Mouse (Mus musculus) small intestine, adult 2 months (tissue): ENCODE results near the gene Parp9. TPM values are rescaled to one million over a fixed set of nuclear protein-coding genes. Genes with fewer than 3 reads are reported as not detected.

Source experiments
- H3K27ac ChIP-seq: fragments of 200-500 bp; 2 replicates; pipeline ENCODE4 v1.5.1; 2012; ENCODE audit warnings: low read depth, low read length, control low read depth, inconsistent platforms; ENCODE audit not compliant: insufficient read depth
- H3K27me3 ChIP-seq: fragments of 200-500 bp; 2 replicates; pipeline ENCODE4 v1.6.1; 2012; ENCODE audit warnings: mild to moderate bottlenecking, moderate library complexity, low read length, inconsistent platforms; ENCODE audit not compliant: control insufficient read depth, insufficient read depth
- H3K36me3 ChIP-seq: fragments of 200-500 bp; 2 replicates; pipeline ENCODE4 v1.6.1; 2012; ENCODE audit warnings: mild to moderate bottlenecking, low read length, control low read depth, inconsistent platforms; ENCODE audit not compliant: control insufficient read depth, insufficient read depth
- H3K4me1 ChIP-seq: fragments of 200-500 bp; 2 replicates; pipeline ENCODE4 v1.6.1; 2012; ENCODE audit warnings: low read length, inconsistent platforms, mixed read lengths; ENCODE audit not compliant: control insufficient read depth, insufficient read depth, insufficient read length
- H3K4me3 ChIP-seq: fragments of 200-500 bp; 2 replicates; pipeline ENCODE4 v1.5.1; 2012; ENCODE audit warnings: low read depth, mild to moderate bottlenecking, control low read depth, inconsistent platforms, low read length, moderate library complexity
- CTCF ChIP-seq: fragments of 200-500 bp; IDR thresholded peaks from 2 replicates; pipeline ENCODE4 v1.5.1; 2012; ENCODE audit warnings: low read depth, mild to moderate bottlenecking, control low read depth, inconsistent platforms, low read length, moderate library complexity, mixed read lengths; ENCODE audit not compliant: insufficient replicate concordance, insufficient read length; ENCODE audit errors: extremely low read depth
- POLR2A ChIP-seq: fragments of 200-500 bp; IDR thresholded peaks from 2 replicates; pipeline ENCODE4 v1.6.1; 2012; ENCODE audit warnings: low read depth, mild to moderate bottlenecking, control low read depth, inconsistent platforms, low read length, moderate library complexity
- WGBS: fragments of 180-500 bp; shearing (Covaris S2); methylation state at CpG from one replicate; pipeline ENCODE4 v1.1.7; 2018; 5-methylcytosine and 5-hydroxymethylcytosine counted together
- polyA plus RNA-seq: library from polyadenylated mRNA; depleted of rRNA; stranded (reverse); fragments of >200 nt; gene quantifications from 2 replicates; pipeline ENCODE4 v1.2.3, GENCODE M21; 2012

Gene Parp9
- polyA plus RNA-seq, 1 experiment = 7.6 TPM

GRCm38 (mm10) chr16:35981363-35981821 lies 43.1 kb downstream of the Parp9 start:
- TF ChIP-seq POLR2A (no peak), CTCF (no peak)
- H3K36me3 ChIP-seq = no peaks in the 10 kb centered on the region
- no peak overlapping the region for H3K27ac ChIP-seq
- peaks cover 2% of the 10 kb centered on the region; the same call in 1 of the 2 replicates for H3K4me1 ChIP-seq
- WGBS = 51% methylated on average over 19 of the region's 19 CpGs
- no peak overlapping the region for H3K4me3 ChIP-seq
- H3K27me3 ChIP-seq = no peaks in the 10 kb centered on the region

GRCm38 (mm10) chr16:35982506-35982901 lies 44.2 kb downstream of the Parp9 start:
- peaks cover 2% of the 10 kb centered on the region; the same call in 1 of the 2 replicates for H3K4me1 ChIP-seq
- H3K4me3 ChIP-seq = no peak overlapping the region; the same call in 1 of the 2 replicates
- H3K27me3 ChIP-seq = no peaks in the 10 kb centered on the region
- 4% methylated on average over 15 of the region's 15 CpGs for WGBS
- H3K36me3 ChIP-seq = no peaks in the 10 kb centered on the region
- TF ChIP-seq CTCF (no peak), POLR2A (no peak)
- no peak overlapping the region for H3K27ac ChIP-seq

DNA sequence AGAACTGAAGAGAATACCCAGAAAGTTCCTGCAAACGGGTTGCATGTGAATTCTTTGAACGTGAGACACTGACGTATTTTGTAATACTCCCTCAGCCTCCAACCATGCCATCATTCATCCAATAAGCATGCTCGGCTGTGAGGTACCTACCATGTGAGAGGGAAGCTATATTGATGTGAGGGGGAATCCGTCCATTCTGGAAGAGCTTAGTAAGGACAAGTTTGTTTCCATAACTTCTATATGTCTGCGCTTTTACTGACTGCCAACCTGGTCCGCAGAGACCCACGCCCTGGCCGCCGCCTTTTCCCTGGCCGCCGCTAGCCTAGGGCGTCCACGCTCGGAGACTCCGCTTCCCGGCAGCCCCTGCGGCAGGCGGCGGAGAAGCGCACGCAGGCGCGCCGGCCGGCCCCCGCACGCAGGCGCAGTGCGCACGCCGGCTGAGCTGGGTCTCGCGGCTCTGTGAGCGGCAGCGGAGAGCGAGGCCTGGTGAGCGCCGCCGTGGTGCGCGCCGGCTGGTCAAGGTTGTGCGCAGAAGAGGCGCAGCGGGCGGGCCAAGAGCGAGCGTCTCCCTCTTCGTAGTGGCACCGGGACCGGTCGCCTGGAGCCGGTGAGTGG lies 44.7 kb downstream of the Parp9 start:
- no peaks in the 10 kb centered on the region for H3K36me3 ChIP-seq
- H3K4me1 ChIP-seq = peaks cover 2% of the 10 kb centered on the region; the same call in 1 of the 2 replicates
- WGBS = 1% methylated on average over 54 of the region's 54 CpGs
- H3K4me3 ChIP-seq = peak overlapping the region; percentile 97
- H3K27me3 ChIP-seq = no peaks in the 10 kb centered on the region
- peak overlapping the region; percentile 92 for H3K27ac ChIP-seq
- TF ChIP-seq POLR2A = peak; percentile 94
- no peak for TF ChIP-seq CTCF

DNA sequence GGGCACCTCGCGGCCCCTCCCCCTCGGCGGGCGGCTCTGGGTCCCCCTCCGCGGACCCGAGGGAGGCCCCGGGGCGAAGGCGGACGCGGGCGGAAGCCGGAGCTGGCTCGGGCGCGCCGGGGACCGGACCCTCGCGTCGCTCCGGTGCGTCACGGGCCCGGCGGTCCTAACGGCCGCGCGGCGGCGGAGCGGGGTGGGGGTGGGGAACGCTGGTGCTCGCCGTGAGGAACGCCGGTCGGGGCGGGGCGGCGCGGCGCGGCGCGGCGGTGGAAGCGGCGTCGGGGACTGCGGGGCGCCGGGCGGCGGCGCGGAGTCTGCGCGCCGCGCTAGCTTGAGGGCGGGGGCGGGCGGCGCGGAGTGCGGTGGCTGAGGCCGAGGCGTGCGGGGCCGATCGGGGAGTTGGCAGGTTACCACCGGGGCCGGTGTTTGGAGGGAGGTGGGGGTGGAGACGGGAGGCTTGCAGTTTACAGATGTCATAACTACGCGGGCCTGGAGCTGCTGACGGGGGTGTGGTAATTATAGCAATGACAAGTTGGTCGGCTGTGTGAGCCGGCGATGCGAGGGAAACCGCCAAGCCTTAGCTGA lies 45.3 kb downstream of the Parp9 start:
- Histone ChIP-seq H3K27ac (peak overlapping the region; percentile 92), H3K4me1 (peaks cover 2% of the 10 kb centered on the region; the same call in 1 of the 2 replicates), H3K4me3 (peak overlapping the region; percentile 97), H3K36me3 (no peaks in the 10 kb centered on the region), H3K27me3 (no peaks in the 10 kb centered on the region)
- TF ChIP-seq CTCF (no peak), POLR2A (no peak)
- WGBS = under 1% methylated on average over 82 of the region's 86 CpGs

GRCm38 (mm10) chr16:35984471-35984870 lies 46.2 kb downstream of the Parp9 start:
- H3K4me3 ChIP-seq = peak overlapping the region; percentile 10; the same call in 1 of the 2 replicates
- WGBS = 24% methylated on average over 3 of the region's 3 CpGs

GRCm38 (mm10) chr16:35987930-35988329 lies 49.7 kb downstream of the Parp9 start:
- 39% methylated on average over 1 of the region's 1 CpGs for WGBS
- Histone ChIP-seq H3K27ac (no peak overlapping the region), H3K4me1 (peaks cover 2% of the 10 kb centered on the region; the same call in 1 of the 2 replicates), H3K27me3 (no peaks in the 10 kb centered on the region), H3K4me3 (no peak overlapping the region), H3K36me3 (no peaks in the 10 kb centered on the region)
- TF ChIP-seq CTCF = no peak
- no peak for TF ChIP-seq POLR2A

More at GRCm38 (mm10) chr16:35984471-35984870, 46.2 kb downstream of the Parp9 start:
- no peak overlapping the region for H3K27ac ChIP-seq
- H3K36me3 ChIP-seq = no peaks in the 10 kb centered on the region
- H3K27me3 ChIP-seq = no peaks in the 10 kb centered on the region
- no peak for TF ChIP-seq CTCF
- no peak for TF ChIP-seq POLR2A
- H3K4me1 ChIP-seq = peaks cover 2% of the 10 kb centered on the region; the same call in 1 of the 2 replicates

DNA sequence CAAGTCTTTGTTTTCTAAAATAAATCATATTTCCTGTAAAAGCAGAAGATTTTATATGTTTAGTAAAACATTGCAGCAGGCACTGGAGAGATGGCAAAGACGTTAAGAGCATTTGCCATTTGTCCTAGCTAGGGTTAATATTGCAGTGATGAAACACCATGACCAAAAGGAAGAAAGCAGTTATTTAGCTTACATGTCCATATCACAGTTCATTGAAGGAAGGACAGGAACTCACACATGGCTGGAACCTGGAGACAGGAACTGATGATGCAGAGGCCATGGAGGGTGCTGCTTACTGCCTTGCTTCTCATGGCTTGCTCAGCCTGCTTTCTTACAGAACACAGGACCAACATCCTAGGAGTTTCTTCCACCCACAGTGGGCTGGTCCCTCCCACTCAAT lies 54.1 kb downstream of the Parp9 start:
- WGBS = 64% methylated on average over 1 of the region's 1 CpGs

More for the DNA sequence above, 54.1 kb downstream of the Parp9 start:
- no peaks in the 10 kb centered on the region for H3K36me3 ChIP-seq
- TF ChIP-seq POLR2A (no peak), CTCF (no peak)
- no peaks in the 10 kb centered on the region for H3K27me3 ChIP-seq
- no peak overlapping the region for H3K4me3 ChIP-seq
- no peaks in the 10 kb centered on the region for H3K4me1 ChIP-seq
- H3K27ac ChIP-seq = no peak overlapping the region
